Mouse (Mus musculus) neural tube, embryonic 15.5 days (tissue): ENCODE measurements at regions not wholly inside any gene's neighbourhood (a gene's known extent, or its start where the extent isn't known, plus 50 kb on each side); places are given as distances from the start of the nearest gene placed in this dataset.

Experiments
- ATAC-seq: fragments of 200-750 bp; cut with Nextera tagmentation; 2 replicates; pipeline ENCODE4 v1.8.0; 2017; ENCODE audit warnings: mild to moderate bottlenecking, moderate TSS enrichment, moderate library complexity; ENCODE audit not compliant: low FRiP score
- H3K27ac ChIP-seq: fragments of 300-500 bp; sonication (generic); replicated peaks from 2 replicates; pipeline ENCODE4 v1.5.1; 2015; ENCODE audit warnings: mild to moderate bottlenecking, inconsistent platforms
- H3K27me3 ChIP-seq: fragments of 300-500 bp; sonication (generic); replicated peaks from 2 replicates; pipeline ENCODE4 v1.6.1; 2015; ENCODE audit warnings: inconsistent platforms
- H3K36me3 ChIP-seq: fragments of 300-500 bp; sonication (generic); 2 replicates; pipeline ENCODE4 v1.6.1; 2015; ENCODE audit warnings: inconsistent platforms
- H3K4me1 ChIP-seq: fragments of 300-500 bp; sonication (generic); 2 replicates; pipeline ENCODE4 v1.6.1; 2015; ENCODE audit warnings: inconsistent platforms
- H3K4me2 ChIP-seq: fragments of 300-500 bp; sonication (generic); 2 replicates; pipeline ENCODE4 v1.6.1; 2015; ENCODE audit warnings: inconsistent platforms, mild to moderate bottlenecking, moderate library complexity
- H3K4me3 ChIP-seq: fragments of 300-500 bp; sonication (generic); replicated peaks from 2 replicates; pipeline ENCODE4 v1.5.1; 2015; ENCODE audit warnings: mild to moderate bottlenecking, inconsistent platforms
- H3K9ac ChIP-seq: fragments of 300-500 bp; sonication (generic); replicated peaks from 2 replicates; pipeline ENCODE4 v1.6.1; 2015; ENCODE audit warnings: mild to moderate bottlenecking, inconsistent platforms
- H3K9me3 ChIP-seq: fragments of 300-500 bp; sonication (generic); replicated peaks from 2 replicates; pipeline ENCODE4 v1.6.1; 2016; ENCODE audit warnings: inconsistent platforms
- WGBS: fragments of 180-500 bp; shearing (Covaris S2); methylation state at CpG from one replicate; pipeline ENCODE4 v1.1.7; 2015; ENCODE audit warnings: mixed read lengths; 5-methylcytosine and 5-hydroxymethylcytosine counted together

- no peak overlapping the region for H3K4me3 ChIP-seq
- WGBS, result 82% methylated on average over 4 of the region's 4 CpGs
Measured at GRCm38 (mm10) chr8:9093356-9093755, 403.0 kb upstream of the Arglu1 start.

GRCm38 (mm10) chr8:9072724-9073123 lies 382.4 kb upstream of the Arglu1 start:
- Histone ChIP-seq H3K36me3 (no peaks in the 10 kb centered on the region), H3K27me3 (no peaks in the 10 kb centered on the region), H3K4me3 (no peak overlapping the region), H3K9me3 (no peaks in the 10 kb centered on the region), H3K9ac (no peak overlapping the region), H3K4me2 (no peak overlapping the region), H3K4me1 (no peaks in the 10 kb centered on the region), H3K27ac (no peak overlapping the region)
- WGBS, result 89% methylated on average over 4 of the region's 4 CpGs
- no peak for ATAC-seq

More at GRCm38 (mm10) chr8:9093356-9093755, 403.0 kb upstream of the Arglu1 start:
- H3K36me3 ChIP-seq, result no peaks in the 10 kb centered on the region
- no peak overlapping the region for H3K27ac ChIP-seq
- no peak overlapping the region for H3K4me2 ChIP-seq
- no peak overlapping the region for H3K9ac ChIP-seq
- H3K4me1 ChIP-seq, result no peaks in the 10 kb centered on the region
- no peaks in the 10 kb centered on the region for H3K27me3 ChIP-seq
- H3K9me3 ChIP-seq, result no peaks in the 10 kb centered on the region
- ATAC-seq, result no peak

DNA sequence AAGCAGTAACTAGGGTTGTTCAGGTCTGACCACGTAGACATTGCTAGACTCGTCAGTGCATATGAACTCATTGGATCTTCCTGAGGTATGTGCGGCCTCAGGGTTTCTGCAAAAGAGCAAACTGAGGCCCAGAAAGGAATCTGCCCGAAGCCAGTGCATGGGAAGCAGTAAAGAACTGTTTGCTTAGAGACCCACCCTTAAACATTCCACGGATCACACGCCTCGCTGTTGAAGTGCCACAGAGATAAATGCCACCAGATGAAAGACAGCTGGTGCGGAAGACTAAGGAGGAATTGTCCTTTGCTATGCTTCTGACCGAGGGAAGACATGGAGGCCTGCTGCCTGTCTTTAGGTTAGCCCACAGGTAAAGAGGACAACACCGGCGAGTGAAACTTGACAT lies 382.0 kb upstream of the Arglu1 start:
- no peaks in the 10 kb centered on the region for H3K9me3 ChIP-seq
- no peaks in the 10 kb centered on the region for H3K36me3 ChIP-seq
- no peak overlapping the region for H3K27ac ChIP-seq
- no peak overlapping the region for H3K4me3 ChIP-seq
- no peaks in the 10 kb centered on the region for H3K27me3 ChIP-seq
- no peaks in the 10 kb centered on the region for H3K4me1 ChIP-seq
- H3K4me2 ChIP-seq, result no peak overlapping the region
- ATAC-seq, result no peak
- WGBS, result 83% methylated on average over 11 of the region's 11 CpGs
- no peak overlapping the region for H3K9ac ChIP-seq

DNA sequence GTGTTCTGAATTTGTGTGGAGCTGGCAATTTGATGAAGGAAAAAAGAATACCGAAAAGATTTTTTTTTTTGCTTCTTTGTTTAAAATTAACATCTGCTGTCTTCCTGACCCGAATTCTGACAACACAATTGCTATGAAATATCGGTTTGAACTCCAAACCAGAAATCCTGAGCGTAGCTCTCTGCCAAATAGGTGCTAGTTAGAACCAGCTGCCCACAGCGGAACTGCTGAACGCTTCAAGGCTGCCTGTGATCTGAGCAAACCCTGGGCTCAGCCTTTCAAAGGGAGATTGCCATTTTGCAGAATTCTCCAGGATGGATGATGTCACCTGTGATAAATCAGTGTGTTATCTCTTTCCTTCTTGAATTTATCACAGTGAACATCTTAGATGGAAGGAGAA lies 380.6 kb upstream of the Arglu1 start:
- Histone ChIP-seq H3K9ac (no peak overlapping the region), H3K27me3 (no peaks in the 10 kb centered on the region), H3K4me1 (no peaks in the 10 kb centered on the region), H3K4me2 (no peak overlapping the region), H3K9me3 (no peaks in the 10 kb centered on the region), H3K27ac (no peak overlapping the region), H3K36me3 (no peaks in the 10 kb centered on the region), H3K4me3 (no peak overlapping the region)
- ATAC-seq, result no peak
- 74% methylated on average over 6 of the region's 6 CpGs for WGBS

- Histone ChIP-seq H3K4me3 (no peak overlapping the region), H3K9me3 (no peaks in the 10 kb centered on the region), H3K4me1 (no peaks in the 10 kb centered on the region), H3K27me3 (no peaks in the 10 kb centered on the region), H3K4me2 (no peak overlapping the region), H3K36me3 (no peaks in the 10 kb centered on the region), H3K27ac (no peak overlapping the region), H3K9ac (no peak overlapping the region)
- no peak for ATAC-seq
- WGBS, result 70% methylated on average over 7 of the region's 7 CpGs
Measured at GRCm38 (mm10) chr8:9069845-9070244, 379.5 kb upstream of the Arglu1 start.

DNA sequence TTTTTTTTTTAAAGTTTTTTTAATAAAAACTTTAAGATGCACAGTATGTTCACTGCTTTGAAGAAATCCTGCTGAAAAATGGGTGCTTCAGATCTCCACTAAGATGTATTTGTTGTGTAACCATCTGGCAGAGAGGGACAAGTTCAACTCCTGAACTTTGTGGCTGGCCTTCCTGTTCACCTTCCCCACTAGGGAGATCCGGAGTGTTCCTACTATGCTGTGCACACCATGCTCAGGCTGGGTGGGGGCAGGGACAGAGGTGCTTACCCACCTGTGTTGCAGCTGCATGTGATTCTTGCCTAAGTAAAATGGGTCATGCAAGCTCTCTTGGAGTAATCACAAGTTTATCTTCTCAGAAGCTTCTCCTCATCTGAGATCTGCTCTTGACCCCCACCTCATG lies 377.4 kb upstream of the Arglu1 start:
- 70% methylated on average over 1 of the region's 1 CpGs for WGBS
- no peaks in the 10 kb centered on the region for H3K27me3 ChIP-seq

GRCm38 (mm10) chr8:9060166-9060565 lies 369.8 kb upstream of the Arglu1 start:
- H3K4me3 ChIP-seq, result no peak overlapping the region
- WGBS, result 95% methylated on average over 6 of the region's 6 CpGs
- no peaks in the 10 kb centered on the region for H3K27me3 ChIP-seq
- H3K27ac ChIP-seq, result no peak overlapping the region
- no peak overlapping the region for H3K4me2 ChIP-seq
- no peaks in the 10 kb centered on the region for H3K36me3 ChIP-seq
- H3K4me1 ChIP-seq, result no peaks in the 10 kb centered on the region
- H3K9ac ChIP-seq, result no peak overlapping the region
- ATAC-seq, result no peak
- no peaks in the 10 kb centered on the region for H3K9me3 ChIP-seq

More for the DNA sequence above, 377.4 kb upstream of the Arglu1 start:
- H3K9me3 ChIP-seq, result no peaks in the 10 kb centered on the region
- no peak for ATAC-seq
- H3K4me2 ChIP-seq, result no peak overlapping the region
- no peak overlapping the region for H3K4me3 ChIP-seq
- H3K36me3 ChIP-seq, result no peaks in the 10 kb centered on the region
- H3K27ac ChIP-seq, result no peak overlapping the region
- H3K4me1 ChIP-seq, result no peaks in the 10 kb centered on the region
- H3K9ac ChIP-seq, result no peak overlapping the region

DNA sequence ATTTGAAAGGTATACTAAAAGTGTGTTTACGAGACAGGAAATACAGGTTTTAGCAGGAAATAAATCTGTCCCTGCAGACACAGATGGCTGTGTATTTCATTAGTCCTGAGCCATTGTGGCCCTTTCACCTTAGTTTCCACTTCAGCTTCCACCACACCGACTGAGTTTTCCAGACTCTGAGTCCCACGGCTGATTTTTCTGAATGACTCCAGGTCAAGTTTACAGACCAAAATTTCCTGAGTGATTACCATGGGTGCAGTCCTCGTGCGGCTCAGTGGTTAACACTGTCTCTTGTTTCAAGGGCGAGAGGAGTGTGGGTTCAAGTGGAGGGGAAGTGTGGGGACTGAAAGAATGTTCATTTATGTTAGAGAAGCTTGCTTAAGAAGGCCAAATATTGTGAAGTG lies 365.1 kb upstream of the Arglu1 start:
- Histone ChIP-seq H3K4me1 (no peaks in the 10 kb centered on the region), H3K9ac (no peak overlapping the region), H3K36me3 (no peaks in the 10 kb centered on the region), H3K4me2 (no peak overlapping the region), H3K4me3 (no peak overlapping the region), H3K27ac (no peak overlapping the region), H3K27me3 (no peaks in the 10 kb centered on the region), H3K9me3 (no peaks in the 10 kb centered on the region)
- WGBS, result 82% methylated on average over 6 of the region's 6 CpGs
- no peak for ATAC-seq

DNA sequence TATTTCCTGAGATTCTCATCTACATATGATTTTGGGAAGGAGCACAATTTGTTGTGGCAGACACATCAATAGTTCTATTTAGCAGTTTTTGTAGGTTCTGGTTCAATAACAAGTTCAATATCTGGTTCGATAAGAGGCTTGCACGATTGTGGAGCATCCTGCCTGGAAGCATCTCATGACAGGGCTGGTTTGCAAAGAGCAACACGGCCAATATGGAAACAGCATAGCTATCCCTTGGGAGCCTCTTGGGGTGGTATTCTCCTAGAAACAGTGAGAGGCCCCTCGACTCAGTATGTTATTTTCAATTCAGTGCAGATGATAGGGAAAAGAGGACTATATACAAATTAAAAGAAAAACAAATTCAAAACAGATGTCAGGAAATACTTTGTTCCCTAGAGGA lies 364.5 kb upstream of the Arglu1 start:
- no peak overlapping the region for H3K27ac ChIP-seq
- H3K4me3 ChIP-seq, result no peak overlapping the region
- H3K9me3 ChIP-seq, result no peaks in the 10 kb centered on the region
- no peak overlapping the region for H3K4me2 ChIP-seq
- H3K4me1 ChIP-seq, result no peaks in the 10 kb centered on the region
- no peaks in the 10 kb centered on the region for H3K27me3 ChIP-seq
- no peaks in the 10 kb centered on the region for H3K36me3 ChIP-seq
- no peak overlapping the region for H3K9ac ChIP-seq
- ATAC-seq, result no peak
- 81% methylated on average over 4 of the region's 4 CpGs for WGBS

DNA sequence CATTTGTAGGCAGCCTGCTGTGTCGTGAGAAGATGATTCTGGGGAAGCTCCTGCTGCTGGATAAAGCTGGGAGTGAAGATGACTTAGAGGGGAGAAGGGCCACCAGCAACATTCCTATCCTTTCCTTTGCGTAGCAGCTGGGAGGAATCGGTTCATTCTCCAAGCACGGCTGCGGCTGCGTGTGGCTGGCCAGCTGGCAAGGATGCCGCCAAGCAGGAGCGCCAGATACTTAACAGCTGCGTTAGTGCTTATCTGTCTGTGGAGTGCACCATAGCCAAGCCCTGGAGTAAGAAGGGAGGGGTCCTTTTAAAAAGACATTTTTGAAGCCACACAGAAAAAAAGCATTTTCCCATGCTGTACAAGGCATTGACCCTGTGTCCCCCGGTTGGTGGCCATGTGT lies 361.4 kb upstream of the Arglu1 start:
- no peak overlapping the region for H3K9ac ChIP-seq
- 0 out of 2 replicates have a peak, but pooled peaks have one; percentile 32 for ATAC-seq

DNA sequence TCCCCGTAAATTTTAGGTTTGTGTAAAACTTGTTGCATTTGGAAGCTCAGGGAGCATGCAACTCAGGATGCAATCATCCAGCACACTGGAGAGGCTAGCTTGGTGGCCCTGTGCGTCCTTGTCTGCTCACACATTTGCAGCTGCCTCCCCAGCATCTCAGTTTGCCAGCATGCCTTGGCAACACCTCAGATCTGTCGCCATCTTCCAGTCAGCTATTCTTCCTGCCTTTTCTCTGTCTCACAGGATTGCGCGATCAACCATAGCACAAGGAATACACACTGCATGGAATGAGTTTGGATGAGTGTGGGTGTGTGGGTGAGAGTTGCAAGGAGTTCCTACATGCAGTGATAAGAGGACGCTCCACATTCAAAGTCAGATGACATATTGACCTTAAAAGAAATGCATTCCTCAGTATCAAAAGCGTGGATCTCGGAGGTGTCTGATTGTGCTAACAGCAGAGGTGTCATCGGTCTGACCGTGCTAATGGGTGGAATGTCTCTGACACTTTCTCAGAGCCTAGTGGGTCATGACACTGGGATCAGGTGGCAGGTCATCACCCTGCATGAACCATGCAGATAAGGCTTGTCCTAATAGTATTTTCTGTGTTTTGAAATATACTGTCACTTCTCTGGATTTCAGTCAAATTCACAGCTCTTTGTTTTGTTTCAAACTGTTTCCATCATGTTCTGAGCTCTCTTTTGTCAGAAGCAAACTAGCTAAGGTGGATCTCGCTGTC lies 360.6 kb upstream of the Arglu1 start:
- no peak overlapping the region for H3K27ac ChIP-seq
- no peak overlapping the region for H3K9ac ChIP-seq
- ATAC-seq, result no peak
- no peaks in the 10 kb centered on the region for H3K36me3 ChIP-seq
- no peaks in the 10 kb centered on the region for H3K9me3 ChIP-seq
- H3K4me1 ChIP-seq, result no peaks in the 10 kb centered on the region
- H3K27me3 ChIP-seq, result no peaks in the 10 kb centered on the region
- WGBS, result 85% methylated on average over 11 of the region's 11 CpGs
- H3K4me2 ChIP-seq, result no peak overlapping the region
- no peak overlapping the region for H3K4me3 ChIP-seq

More for the DNA sequence above, 361.4 kb upstream of the Arglu1 start:
- no peaks in the 10 kb centered on the region for H3K4me1 ChIP-seq
- 76% methylated on average over 10 of the region's 10 CpGs for WGBS
- no peaks in the 10 kb centered on the region for H3K9me3 ChIP-seq
- H3K4me3 ChIP-seq, result no peak overlapping the region
- no peak overlapping the region for H3K27ac ChIP-seq
- no peaks in the 10 kb centered on the region for H3K27me3 ChIP-seq
- no peaks in the 10 kb centered on the region for H3K36me3 ChIP-seq
- no peak overlapping the region for H3K4me2 ChIP-seq

- Histone ChIP-seq H3K9me3 (no peaks in the 10 kb centered on the region), H3K4me1 (no peaks in the 10 kb centered on the region), H3K36me3 (no peaks in the 10 kb centered on the region), H3K4me2 (no peak overlapping the region), H3K27ac (no peak overlapping the region), H3K9ac (no peak overlapping the region), H3K27me3 (no peaks in the 10 kb centered on the region), H3K4me3 (no peak overlapping the region)
- 62% methylated on average over 14 of the region's 14 CpGs for WGBS
- peak; percentile 39; the same call in 1 of the 2 replicates for ATAC-seq
Measured at GRCm38 (mm10) chr8:9048116-9048515, 357.8 kb upstream of the Arglu1 start.
